Mouse (Mus musculus): Measurements from ENCODE around the gene Msmp. TPM values are rescaled to one million over a fixed set of nuclear protein-coding genes. Genes with fewer than 3 reads are reported as not detected.
"Not testable (repeated sequence)": the region's sequence is repeated elsewhere in the genome, so short reads cannot be mapped to it uniquely, and the experiment has no call there.

The Msmp gene
- polyA plus RNA-seq, 1 experiment from 2014 or later: 0.63 TPM

GRCm38 (mm10) chr4:43598200-43598599 lies 13.9 kb upstream of the Msmp start:
- Histone ChIP-seq H3K9me3 (ENCODE audit: control insufficient read depth, low read length) (no peaks in the 10 kb centered on the region), H3K4me2 (no peak overlapping the region), H3K27ac (ENCODE audit: low read depth, low read length) (no peak overlapping the region), H3K4me1 (ENCODE audit: control insufficient read depth, insufficient read depth, low read length) (no peaks in the 10 kb centered on the region), H3K36me3 (ENCODE audit: control insufficient read depth, insufficient read depth, low read length) (no peaks in the 10 kb centered on the region), H3K4me3 (ENCODE audit: low read depth, low read length) (no peak overlapping the region), H3K27me3 (ENCODE audit: control insufficient read depth, insufficient read depth, low read length) (no peaks in the 10 kb centered on the region), H3K9ac (ENCODE audit: low read length) (no peak overlapping the region)
- DNase-seq (ENCODE audit: low spot score, missing footprints) (peak; percentile 31), ATAC-seq (ENCODE audit: low FRiP score) (no peak)
- 84% methylated on average over 4 of the region's 4 CpGs for WGBS

- not testable (repeated sequence) for H3K9me3 ChIP-seq (ENCODE audit: control insufficient read depth, low read length)
- WGBS: 83% methylated on average over 2 of the region's 2 CpGs
These were observed 12.3 kb upstream of the Msmp start for GRCm38 (mm10) chr4:43596597-43596996.

GRCm38 (mm10) chr4:43593453-43593852 lies 9.2 kb upstream of the Msmp start:
- Histone ChIP-seq H3K27ac (ENCODE audit: low read depth, low read length) (no peak overlapping the region), H3K4me3 (ENCODE audit: low read depth, low read length) (no peak overlapping the region), H3K4me1 (ENCODE audit: control insufficient read depth, insufficient read depth, low read length) (no peaks in the 10 kb centered on the region), H3K36me3 (ENCODE audit: control insufficient read depth, insufficient read depth, low read length) (no peaks in the 10 kb centered on the region), H3K9me3 (ENCODE audit: control insufficient read depth, low read length) (no peaks in the 10 kb centered on the region), H3K9ac (ENCODE audit: low read length) (no peak overlapping the region), H3K4me2 (no peak overlapping the region), H3K27me3 (ENCODE audit: control insufficient read depth, insufficient read depth, low read length) (no peaks in the 10 kb centered on the region)
- DNase-seq (ENCODE audit: low spot score, missing footprints) (peak; percentile 49), ATAC-seq (ENCODE audit: low FRiP score) (no peak)
- 72% methylated on average over 3 of the region's 3 CpGs for WGBS

More at GRCm38 (mm10) chr4:43596597-43596996, 12.3 kb upstream of the Msmp start:
- not testable (repeated sequence) for ATAC-seq (ENCODE audit: low FRiP score); H3K4me3 ChIP-seq (ENCODE audit: low read depth, low read length); DNase-seq (ENCODE audit: low spot score, missing footprints); H3K9ac ChIP-seq (ENCODE audit: low read length); H3K36me3 ChIP-seq (ENCODE audit: control insufficient read depth, insufficient read depth, low read length); H3K27me3 ChIP-seq (ENCODE audit: control insufficient read depth, insufficient read depth, low read length); H3K4me2 ChIP-seq; H3K4me1 ChIP-seq (ENCODE audit: control insufficient read depth, insufficient read depth, low read length); H3K27ac ChIP-seq (ENCODE audit: low read depth, low read length)

GRCm38 (mm10) chr4:43591961-43592360 lies 7.7 kb upstream of the Msmp start:
- DNase-seq (ENCODE audit: low spot score, missing footprints) (peak; percentile 69), ATAC-seq (ENCODE audit: low FRiP score) (no peak)
- H3K4me2 ChIP-seq: no peak overlapping the region
- H3K9ac ChIP-seq (ENCODE audit: low read length): no peak overlapping the region
- no peaks in the 10 kb centered on the region for H3K27me3 ChIP-seq (ENCODE audit: control insufficient read depth, insufficient read depth, low read length)
- no peaks in the 10 kb centered on the region for H3K9me3 ChIP-seq (ENCODE audit: control insufficient read depth, low read length)
- no peaks in the 10 kb centered on the region for H3K4me1 ChIP-seq (ENCODE audit: control insufficient read depth, insufficient read depth, low read length)
- 82% methylated on average over 3 of the region's 3 CpGs for WGBS
- H3K36me3 ChIP-seq (ENCODE audit: control insufficient read depth, insufficient read depth, low read length): no peaks in the 10 kb centered on the region
- no peak overlapping the region for H3K27ac ChIP-seq (ENCODE audit: low read depth, low read length)
- H3K4me3 ChIP-seq (ENCODE audit: low read depth, low read length): no peak overlapping the region

GRCm38 (mm10) chr4:43591543-43591942 lies 7.2 kb upstream of the Msmp start:
- Histone ChIP-seq H3K9me3 (ENCODE audit: control insufficient read depth, low read length) (no peaks in the 10 kb centered on the region), H3K4me1 (ENCODE audit: control insufficient read depth, insufficient read depth, low read length) (no peaks in the 10 kb centered on the region), H3K9ac (ENCODE audit: low read length) (no peak overlapping the region), H3K27ac (ENCODE audit: low read depth, low read length) (no peak overlapping the region), H3K27me3 (ENCODE audit: control insufficient read depth, insufficient read depth, low read length) (no peaks in the 10 kb centered on the region), H3K4me2 (no peak overlapping the region), H3K4me3 (ENCODE audit: low read depth, low read length) (no peak overlapping the region), H3K36me3 (ENCODE audit: control insufficient read depth, insufficient read depth, low read length) (no peaks in the 10 kb centered on the region)
- no peak for ATAC-seq (ENCODE audit: low FRiP score)
- DNase-seq (ENCODE audit: low spot score, missing footprints): no peak
- 84% methylated on average over 5 of the region's 5 CpGs for WGBS

- no peaks in the 10 kb centered on the region for H3K27me3 ChIP-seq (ENCODE audit: control insufficient read depth, insufficient read depth, low read length)
- DNase-seq (ENCODE audit: low spot score, missing footprints) (peak; percentile 65), ATAC-seq (ENCODE audit: low FRiP score) (no peak)
- H3K4me1 ChIP-seq (ENCODE audit: control insufficient read depth, insufficient read depth, low read length): no peaks in the 10 kb centered on the region
- 70% methylated on average over 7 of the region's 7 CpGs for WGBS
- H3K9ac ChIP-seq (ENCODE audit: low read length): no peak overlapping the region
- H3K4me3 ChIP-seq (ENCODE audit: low read depth, low read length): no peak overlapping the region
- H3K36me3 ChIP-seq (ENCODE audit: control insufficient read depth, insufficient read depth, low read length): peaks cover 7% of the 10 kb centered on the region
- no peaks in the 10 kb centered on the region for H3K9me3 ChIP-seq (ENCODE audit: control insufficient read depth, low read length)
- H3K27ac ChIP-seq (ENCODE audit: low read depth, low read length): no peak overlapping the region
- no peak overlapping the region for H3K4me2 ChIP-seq
These were observed 3.4 kb upstream of the Msmp start for GRCm38 (mm10) chr4:43587681-43588080.

- WGBS: 69% methylated on average over 8 of the region's 8 CpGs
These were observed 2.1 kb upstream of the Msmp start for GRCm38 (mm10) chr4:43586411-43586810.

GRCm38 (mm10) chr4:43585682-43586081 lies 1.4 kb upstream of the Msmp start:
- Histone ChIP-seq H3K9me3 (ENCODE audit: control insufficient read depth, low read length) (no peaks in the 10 kb centered on the region), H3K4me3 (ENCODE audit: low read depth, low read length) (no peak overlapping the region), H3K27ac (ENCODE audit: low read depth, low read length) (no peak overlapping the region), H3K4me1 (ENCODE audit: control insufficient read depth, insufficient read depth, low read length) (no peaks in the 10 kb centered on the region), H3K36me3 (ENCODE audit: control insufficient read depth, insufficient read depth, low read length) (peaks cover 7% of the 10 kb centered on the region), H3K4me2 (no peak overlapping the region), H3K27me3 (ENCODE audit: control insufficient read depth, insufficient read depth, low read length) (no peaks in the 10 kb centered on the region), H3K9ac (ENCODE audit: low read length) (no peak overlapping the region)
- 66% methylated on average over 10 of the region's 10 CpGs for WGBS
- peak; percentile 6 for DNase-seq (ENCODE audit: low spot score, missing footprints)
- ATAC-seq (ENCODE audit: low FRiP score): no peak

More at GRCm38 (mm10) chr4:43586411-43586810, 2.1 kb upstream of the Msmp start:
- no peak overlapping the region for H3K9ac ChIP-seq (ENCODE audit: low read length)
- no peak overlapping the region for H3K4me3 ChIP-seq (ENCODE audit: low read depth, low read length)
- H3K9me3 ChIP-seq (ENCODE audit: control insufficient read depth, low read length): no peaks in the 10 kb centered on the region
- H3K4me1 ChIP-seq (ENCODE audit: control insufficient read depth, insufficient read depth, low read length): no peaks in the 10 kb centered on the region
- DNase-seq (ENCODE audit: low spot score, missing footprints) (no peak), ATAC-seq (ENCODE audit: low FRiP score) (no peak)
- H3K4me2 ChIP-seq: no peak overlapping the region
- peaks cover 7% of the 10 kb centered on the region for H3K36me3 ChIP-seq (ENCODE audit: control insufficient read depth, insufficient read depth, low read length)
- no peak overlapping the region for H3K27ac ChIP-seq (ENCODE audit: low read depth, low read length)
- no peaks in the 10 kb centered on the region for H3K27me3 ChIP-seq (ENCODE audit: control insufficient read depth, insufficient read depth, low read length)

GRCm38 (mm10) chr4:43583421-43583820 lies 873 bp downstream of the Msmp start:
- Histone ChIP-seq H3K4me2 (no peak overlapping the region), H3K27me3 (ENCODE audit: control insufficient read depth, insufficient read depth, low read length) (no peaks in the 10 kb centered on the region), H3K27ac (ENCODE audit: low read depth, low read length) (no peak overlapping the region), H3K9me3 (ENCODE audit: control insufficient read depth, low read length) (no peaks in the 10 kb centered on the region), H3K9ac (ENCODE audit: low read length) (no peak overlapping the region), H3K4me3 (ENCODE audit: low read depth, low read length) (no peak overlapping the region), H3K36me3 (ENCODE audit: control insufficient read depth, insufficient read depth, low read length) (peaks cover 7% of the 10 kb centered on the region), H3K4me1 (ENCODE audit: control insufficient read depth, insufficient read depth, low read length) (peaks cover 7% of the 10 kb centered on the region)
- WGBS: 85% methylated on average over 7 of the region's 7 CpGs
- ATAC-seq (ENCODE audit: low FRiP score) (no peak), DNase-seq (ENCODE audit: low spot score, missing footprints) (no peak)

GRCm38 (mm10) chr4:43582241-43582640 lies 2.1 kb downstream of the Msmp start:
- peaks cover 7% of the 10 kb centered on the region for H3K36me3 ChIP-seq (ENCODE audit: control insufficient read depth, insufficient read depth, low read length)
- H3K27me3 ChIP-seq (ENCODE audit: control insufficient read depth, insufficient read depth, low read length): no peaks in the 10 kb centered on the region
- ATAC-seq (ENCODE audit: low FRiP score) (no peak), DNase-seq (ENCODE audit: low spot score, missing footprints) (no peak)
- peaks cover 16% of the 10 kb centered on the region for H3K4me1 ChIP-seq (ENCODE audit: control insufficient read depth, insufficient read depth, low read length)
- H3K27ac ChIP-seq (ENCODE audit: low read depth, low read length): no peak overlapping the region
- H3K9me3 ChIP-seq (ENCODE audit: control insufficient read depth, low read length): no peaks in the 10 kb centered on the region
- no peak overlapping the region for H3K9ac ChIP-seq (ENCODE audit: low read length)
- WGBS: 96% methylated on average over 5 of the region's 5 CpGs
- no peak overlapping the region for H3K4me2 ChIP-seq
- H3K4me3 ChIP-seq (ENCODE audit: low read depth, low read length): no peak overlapping the region
